Mouse (Mus musculus) hindbrain, embryonic 14.5 days (tissue): ENCODE measurements around the gene Ttc21b. TPM values are rescaled to one million over a fixed set of nuclear protein-coding genes. Genes with fewer than 3 reads are reported as not detected.
A peak's percentile ranks its signal among the peaks of the same experiment; 100 is the strongest.

Experiments
- ATAC-seq: fragments of 200-750 bp; cut with Nextera tagmentation; 2 replicates; pipeline ENCODE4 v1.8.0; 2017; ENCODE audit warnings: moderate number of reproducible peaks, mild to moderate bottlenecking, moderate TSS enrichment, moderate library complexity; ENCODE audit not compliant: low FRiP score
- DNase-seq: peaks from one replicate; pipeline ENCODE4 v3.0.0-alpha.2; 2015; ENCODE audit warnings: low spot score
- H3K27ac ChIP-seq: fragments of 300-500 bp; sonication (generic); 2 replicates; pipeline ENCODE4 v1.5.1; 2014; ENCODE audit warnings: mild to moderate bottlenecking, moderate library complexity
- H3K27me3 ChIP-seq: fragments of 300-500 bp; sonication (generic); 2 replicates; pipeline ENCODE4 v1.6.1; 2014; ENCODE audit warnings: mild to moderate bottlenecking, low read length, mixed read lengths; ENCODE audit not compliant: control insufficient read depth, insufficient read depth
- H3K36me3 ChIP-seq: fragments of 300-500 bp; sonication (generic); replicated peaks from 2 replicates; pipeline ENCODE4 v1.6.1; 2014; ENCODE audit not compliant: control insufficient read depth, insufficient read depth
- H3K4me1 ChIP-seq: fragments of 300-500 bp; sonication (generic); replicated peaks from 2 replicates; pipeline ENCODE4 v1.6.1; 2014; ENCODE audit warnings: antibody characterized with exemption, low read length, mixed read lengths; ENCODE audit not compliant: control insufficient read depth, insufficient read depth
- H3K4me2 ChIP-seq: fragments of 300-500 bp; sonication (generic); replicated peaks from 2 replicates; pipeline ENCODE4 v1.6.1; 2014; ENCODE audit warnings: mild to moderate bottlenecking, moderate library complexity
- H3K4me3 ChIP-seq: fragments of 300-500 bp; sonication (generic); replicated peaks from 2 replicates; pipeline ENCODE4 v1.5.1; 2014; ENCODE audit warnings: mild to moderate bottlenecking, low read length
- H3K9ac ChIP-seq: fragments of 300-500 bp; sonication (generic); 2 replicates; pipeline ENCODE4 v1.6.1; 2014
- H3K9me3 ChIP-seq: fragments of 300-500 bp; sonication (generic); 2 replicates; pipeline ENCODE4 v1.6.1; 2016; ENCODE audit warnings: low read length; ENCODE audit not compliant: control insufficient read depth
- WGBS: fragments of 180-500 bp; shearing (Covaris S2); extraction: QIAGEN DNeasy Blood & Tissue Kit; methylation state at CpG from one replicate; pipeline ENCODE4 v1.1.7; 2014; 5-methylcytosine and 5-hydroxymethylcytosine counted together
- polyA plus RNA-seq: library from polyadenylated mRNA; unstranded; fragments of >200 nt; fragmentation: Nextera tagmentation; extraction: Ambion mirVana; gene quantifications from 2 replicates; pipeline ENCODE4 v1.2.1, GENCODE M21; 2014

The Ttc21b gene
- polyA plus RNA-seq, 1 experiment from 2014 or later, result 13.6 TPM

DNA sequence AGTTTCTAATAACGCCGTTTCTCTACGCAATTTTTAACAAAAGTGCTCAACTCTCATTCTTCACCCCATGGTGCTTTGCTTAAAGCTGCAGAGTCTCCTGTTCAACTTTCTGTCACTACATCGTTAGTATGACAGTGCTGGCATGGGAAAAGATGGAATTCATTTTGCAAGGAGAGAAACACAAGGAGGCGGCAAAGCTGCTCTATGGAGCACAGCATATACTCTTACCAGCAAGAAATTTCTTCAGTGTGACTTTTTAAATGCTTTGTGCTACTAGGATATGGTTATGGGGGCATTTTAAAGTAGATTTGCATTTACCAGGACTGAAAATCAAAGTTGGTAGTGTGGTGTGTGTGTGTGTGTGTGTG is 77.6 kb downstream of the Ttc21b start:
- H3K4me2 ChIP-seq, result peak overlapping the region; percentile 45
- ATAC-seq (peak; percentile 19; the same call in 1 of the 2 replicates), DNase-seq (no peak)
- H3K9me3 ChIP-seq, result no peaks in the 10 kb centered on the region
- peak overlapping the region; percentile 92 for H3K27ac ChIP-seq
- H3K4me3 ChIP-seq, result no peak overlapping the region
- H3K36me3 ChIP-seq, result no peaks in the 10 kb centered on the region
- H3K4me1 ChIP-seq, result peaks cover 26% of the 10 kb centered on the region
- no peak overlapping the region for H3K9ac ChIP-seq
- H3K27me3 ChIP-seq, result no peaks in the 10 kb centered on the region
- WGBS, result 21% methylated on average over 5 of the region's 5 CpGs

DNA sequence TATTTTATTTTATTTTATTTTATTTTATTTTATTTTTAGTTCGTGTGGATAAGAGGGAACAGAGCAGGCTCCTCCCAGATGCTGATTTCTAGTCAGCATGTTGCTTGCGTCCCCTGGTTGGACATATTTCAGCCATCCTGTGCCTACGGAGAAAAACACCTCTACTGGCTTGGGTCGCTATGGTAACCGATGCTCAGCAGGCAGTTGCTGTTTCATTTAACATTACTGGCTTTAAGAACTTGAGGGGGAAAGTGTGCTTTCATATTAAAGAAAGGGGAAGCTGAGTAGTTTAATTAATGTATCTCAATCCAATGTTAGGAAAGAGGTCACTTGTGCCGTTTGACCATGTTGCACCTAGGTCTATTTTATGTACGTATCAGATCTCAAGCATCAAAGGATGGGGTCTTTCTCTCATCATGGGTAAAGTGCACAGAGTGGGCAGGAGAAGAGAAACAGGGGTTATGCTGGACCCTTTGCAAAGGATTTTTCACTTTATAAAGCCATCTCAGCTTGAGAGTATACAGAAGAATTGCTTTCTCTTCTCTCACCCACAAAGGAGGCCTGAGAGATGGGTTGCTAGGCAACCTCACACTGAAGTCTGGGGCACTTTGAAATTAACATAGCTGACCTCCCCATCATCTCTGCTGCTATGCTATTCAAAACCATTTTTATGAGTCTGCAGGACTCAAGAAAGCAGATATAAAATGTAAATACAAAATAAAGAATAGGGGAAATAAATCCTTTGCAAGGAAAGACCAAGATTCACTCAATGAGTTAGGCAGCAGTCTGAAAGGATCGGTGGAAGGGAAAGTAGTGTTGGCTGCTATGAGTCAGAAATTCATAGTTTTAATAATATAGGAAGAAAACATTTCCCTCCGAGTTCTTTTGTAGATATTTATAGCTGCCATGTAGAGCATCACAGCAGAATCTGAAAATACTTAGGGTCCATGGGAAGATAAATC is 78.2 kb downstream of the Ttc21b start:
- WGBS, result 13% methylated on average over 9 of the region's 9 CpGs
- Histone ChIP-seq H3K4me2 (peak overlapping the region; percentile 45), H3K36me3 (no peaks in the 10 kb centered on the region), H3K27ac (peak overlapping the region; percentile 92), H3K27me3 (no peaks in the 10 kb centered on the region), H3K9me3 (no peaks in the 10 kb centered on the region), H3K4me3 (no peak overlapping the region), H3K4me1 (peaks cover 26% of the 10 kb centered on the region), H3K9ac (peak overlapping the region; percentile 16; the same call in 1 of the 2 replicates)
- peak; percentile 71 for DNase-seq
- peak; percentile 78 for ATAC-seq

DNA sequence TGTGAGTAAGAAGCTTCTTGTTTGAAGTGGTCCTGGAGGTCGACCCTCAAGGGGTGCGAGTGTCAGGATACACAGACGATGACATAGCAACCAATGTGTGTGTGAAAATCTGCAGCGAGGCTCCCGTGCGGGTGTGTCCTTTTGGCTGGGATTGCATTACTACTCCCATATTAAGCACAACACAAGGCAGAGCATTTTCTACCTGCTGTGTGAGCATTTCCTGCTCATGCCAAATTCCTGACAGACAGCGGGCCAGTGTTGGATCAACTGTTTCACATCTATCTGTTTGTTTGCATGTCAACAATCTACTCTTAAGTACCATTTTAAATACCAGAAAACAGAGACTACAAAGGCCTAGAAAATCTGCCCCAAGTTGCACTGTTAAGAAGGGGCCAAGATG is 79.4 kb downstream of the Ttc21b start:
- ATAC-seq, result no peak
- WGBS, result 49% methylated on average over 7 of the region's 7 CpGs
- Histone ChIP-seq H3K9me3 (no peaks in the 10 kb centered on the region), H3K4me1 (peaks cover 26% of the 10 kb centered on the region), H3K4me3 (no peak overlapping the region), H3K27me3 (no peaks in the 10 kb centered on the region), H3K9ac (no peak overlapping the region), H3K4me2 (no peak overlapping the region), H3K27ac (peak overlapping the region; percentile 92), H3K36me3 (no peaks in the 10 kb centered on the region)
- DNase-seq, result no peak

GRCm38 (mm10) chr2:66173134-66173533 is 83.3 kb downstream of the Ttc21b start:
- Histone ChIP-seq H3K27me3 (no peaks in the 10 kb centered on the region), H3K36me3 (no peaks in the 10 kb centered on the region), H3K4me3 (no peak overlapping the region), H3K9me3 (no peaks in the 10 kb centered on the region), H3K27ac (no peak overlapping the region), H3K4me1 (peaks cover 14% of the 10 kb centered on the region), H3K9ac (no peak overlapping the region), H3K4me2 (no peak overlapping the region)
- DNase-seq (no peak), ATAC-seq (no peak)
- WGBS, result 56% methylated on average over 5 of the region's 5 CpGs

GRCm38 (mm10) chr2:66171643-66172042 is 84.8 kb downstream of the Ttc21b start:
- no peak overlapping the region for H3K4me3 ChIP-seq
- H3K9ac ChIP-seq, result no peak overlapping the region
- WGBS, result 80% methylated on average over 3 of the region's 3 CpGs
- no peaks in the 10 kb centered on the region for H3K27me3 ChIP-seq
- no peaks in the 10 kb centered on the region for H3K4me1 ChIP-seq
- H3K27ac ChIP-seq, result no peak overlapping the region
- no peaks in the 10 kb centered on the region for H3K36me3 ChIP-seq
- no peaks in the 10 kb centered on the region for H3K9me3 ChIP-seq
- H3K4me2 ChIP-seq, result no peak overlapping the region
- no peak for ATAC-seq
- DNase-seq, result no peak

DNA sequence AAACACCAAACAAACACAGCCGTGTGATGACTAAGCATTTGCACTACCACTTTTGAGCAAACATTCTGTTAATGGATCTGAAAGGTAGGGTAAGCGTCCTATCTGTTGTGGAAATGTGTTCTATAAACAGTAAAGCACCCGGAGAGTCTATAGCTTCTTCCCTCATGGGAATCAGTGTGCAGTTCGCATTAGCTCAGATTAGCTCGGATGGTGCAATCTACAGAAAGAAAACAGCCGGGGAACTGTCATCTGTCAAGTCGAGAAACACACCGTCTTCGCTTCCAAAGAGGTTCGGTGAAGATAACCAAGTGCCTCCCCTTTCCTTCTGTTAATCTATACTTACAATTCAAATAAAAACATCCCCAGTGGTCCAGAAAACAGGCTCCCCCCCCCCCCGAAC is 85.7 kb downstream of the Ttc21b start:
- no peaks in the 10 kb centered on the region for H3K9me3 ChIP-seq
- H3K27me3 ChIP-seq, result no peaks in the 10 kb centered on the region
- no peaks in the 10 kb centered on the region for H3K36me3 ChIP-seq
- no peak overlapping the region for H3K27ac ChIP-seq
- no peak overlapping the region for H3K4me3 ChIP-seq
- H3K4me1 ChIP-seq, result no peaks in the 10 kb centered on the region
- H3K4me2 ChIP-seq, result no peak overlapping the region
- DNase-seq (no peak), ATAC-seq (no peak)
- H3K9ac ChIP-seq, result no peak overlapping the region
- 80% methylated on average over 11 of the region's 11 CpGs for WGBS

DNA sequence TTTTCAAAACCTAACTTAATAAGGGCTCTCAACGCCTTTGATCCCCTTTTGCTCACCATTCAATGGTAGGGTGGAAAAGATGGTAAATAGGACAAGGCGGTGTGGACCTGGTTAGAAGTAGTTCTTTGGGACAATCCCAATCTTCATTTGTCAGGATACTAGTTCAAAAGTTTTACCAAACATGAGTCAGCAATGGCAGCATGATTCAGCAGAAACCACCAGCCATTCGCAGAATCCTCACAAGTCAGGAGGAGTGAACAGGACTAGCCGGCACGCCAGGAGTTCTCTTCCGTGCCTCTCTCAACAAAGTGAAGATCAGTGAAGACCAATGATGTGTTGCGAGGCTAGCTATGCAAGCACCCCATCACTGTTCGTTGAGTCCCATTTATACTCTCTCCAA is 91.4 kb downstream of the Ttc21b start:
- Histone ChIP-seq H3K4me1 (no peaks in the 10 kb centered on the region), H3K9ac (no peak overlapping the region), H3K27me3 (no peaks in the 10 kb centered on the region), H3K4me3 (no peak overlapping the region), H3K4me2 (no peak overlapping the region), H3K27ac (no peak overlapping the region), H3K36me3 (no peaks in the 10 kb centered on the region), H3K9me3 (no peaks in the 10 kb centered on the region)
- DNase-seq, result no peak
- 95% methylated on average over 8 of the region's 8 CpGs for WGBS
- ATAC-seq, result no peak

GRCm38 (mm10) chr2:66158140-66158915 is 98.1 kb downstream of the Ttc21b start:
- WGBS, result 65% methylated on average over 7 of the region's 7 CpGs
- no peaks in the 10 kb centered on the region for H3K36me3 ChIP-seq
- ATAC-seq, result peak; percentile 31; the same call in 1 of the 2 replicates
- DNase-seq, result no peak
- no peaks in the 10 kb centered on the region for H3K4me1 ChIP-seq
- no peak overlapping the region for H3K4me3 ChIP-seq
- H3K9ac ChIP-seq, result no peak overlapping the region
- H3K4me2 ChIP-seq, result no peak overlapping the region
- no peak overlapping the region for H3K27ac ChIP-seq
- H3K27me3 ChIP-seq, result no peaks in the 10 kb centered on the region
- no peaks in the 10 kb centered on the region for H3K9me3 ChIP-seq

DNA sequence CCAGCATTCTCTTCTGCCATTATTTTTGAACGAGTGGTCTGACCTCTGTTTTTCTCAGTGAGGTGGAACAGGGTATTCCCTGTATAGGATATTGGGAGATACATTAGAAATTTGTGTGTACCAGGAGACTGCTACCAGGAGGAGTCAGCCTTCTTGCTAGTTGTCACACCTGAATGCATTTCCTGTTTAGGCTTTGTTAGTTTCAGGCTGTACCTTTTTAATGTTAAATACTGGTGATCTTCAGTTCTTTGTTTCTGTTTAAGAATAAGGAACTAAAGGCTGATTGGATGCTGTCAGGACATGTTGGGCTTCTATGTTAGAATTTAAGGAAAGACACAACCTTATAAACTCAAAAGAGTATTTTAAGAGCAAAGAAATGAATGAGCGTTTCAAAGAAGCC is 105.0 kb downstream of the Ttc21b start:
- no peak overlapping the region for H3K4me2 ChIP-seq
- H3K4me3 ChIP-seq, result no peak overlapping the region
- no peaks in the 10 kb centered on the region for H3K9me3 ChIP-seq
- no peaks in the 10 kb centered on the region for H3K36me3 ChIP-seq
- 84% methylated on average over 2 of the region's 2 CpGs for WGBS
- no peak overlapping the region for H3K9ac ChIP-seq
- ATAC-seq (no peak), DNase-seq (no peak)
- H3K27me3 ChIP-seq, result no peaks in the 10 kb centered on the region
- no peaks in the 10 kb centered on the region for H3K4me1 ChIP-seq
- H3K27ac ChIP-seq, result no peak overlapping the region
